Mouse (Mus musculus) ZHBTc4 (cell line): ENCODE measurements at regions not wholly inside any gene's neighbourhood (a gene's known extent, or its start where the extent isn't known, plus 50 kb on each side); places are given as distances from the start of the nearest gene placed in this dataset.
"Not testable (repeated sequence)": the region's sequence is repeated elsewhere in the genome, so short reads cannot be mapped to it uniquely, and the experiment has no call there.

Experiments used
- DNase-seq: peaks from one replicate; pipeline ENCODE4 v3.0.0-alpha.2; 2011; ENCODE audit warnings: low read depth, low spot score

DNA sequence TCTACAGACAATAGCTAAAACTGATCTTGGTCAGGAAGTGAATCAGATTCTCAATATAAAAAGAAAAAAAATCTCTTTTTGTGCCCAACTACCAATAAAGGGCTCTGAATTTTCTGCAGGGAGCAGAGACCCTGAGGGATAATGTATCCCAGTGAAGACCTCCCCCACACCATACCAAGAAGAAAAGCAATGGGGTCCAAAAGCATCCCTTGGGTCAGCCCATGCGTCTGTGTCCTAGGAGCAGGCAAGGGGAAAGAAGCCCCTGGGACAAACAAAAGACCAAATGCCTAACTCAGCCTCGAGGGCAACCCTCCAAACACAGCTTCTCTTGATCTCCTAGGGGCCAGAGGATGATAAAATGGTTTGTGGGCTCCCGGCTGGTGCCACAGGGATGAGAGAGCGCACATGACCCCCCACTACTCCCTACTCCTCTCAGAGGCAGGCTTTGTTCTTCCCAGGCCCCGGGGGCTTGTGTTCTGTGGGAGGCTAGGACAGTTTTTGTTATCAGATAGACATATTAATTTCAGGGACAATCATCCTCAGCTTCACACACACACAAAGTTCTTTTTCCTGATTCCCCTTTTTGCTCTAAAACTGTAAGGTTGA is 172.0 kb upstream of the Slc25a13 start:
- no peak for DNase-seq

DNA sequence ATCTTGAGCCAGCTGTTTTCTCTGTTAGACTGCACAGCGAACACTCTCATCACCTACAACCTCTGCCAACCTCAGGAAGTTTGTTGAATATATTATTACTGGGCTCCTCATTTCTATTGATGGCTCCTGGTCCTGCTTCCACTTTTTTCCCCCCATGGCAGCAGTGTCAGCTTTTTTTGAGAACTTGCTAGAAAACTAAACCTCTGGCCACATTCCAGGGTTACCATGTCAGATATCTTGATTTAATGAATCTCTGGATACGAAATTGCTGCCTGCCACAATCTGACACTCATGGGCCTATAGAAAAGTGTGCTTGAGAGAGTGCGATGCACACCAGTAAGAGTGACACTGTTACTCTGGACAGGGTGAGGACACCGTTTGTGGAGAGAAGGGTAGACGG is 170.6 kb upstream of the Slc25a13 start:
- no peak for DNase-seq

- no peak for DNase-seq
Observed at GRCm38 (mm10) chr6:6384971-6385370, 168.0 kb upstream of the Slc25a13 start.

GRCm38 (mm10) chr6:6384441-6384840 is 167.5 kb upstream of the Slc25a13 start:
- no peak for DNase-seq

- DNase-seq, result no peak
Observed at GRCm38 (mm10) chr6:6372421-6372820, 155.4 kb upstream of the Slc25a13 start.

GRCm38 (mm10) chr6:6371444-6372093 is 154.6 kb upstream of the Slc25a13 start:
- DNase-seq, result no peak

GRCm38 (mm10) chr6:6364037-6364436 is 147.1 kb upstream of the Slc25a13 start:
- DNase-seq, result no peak

DNA sequence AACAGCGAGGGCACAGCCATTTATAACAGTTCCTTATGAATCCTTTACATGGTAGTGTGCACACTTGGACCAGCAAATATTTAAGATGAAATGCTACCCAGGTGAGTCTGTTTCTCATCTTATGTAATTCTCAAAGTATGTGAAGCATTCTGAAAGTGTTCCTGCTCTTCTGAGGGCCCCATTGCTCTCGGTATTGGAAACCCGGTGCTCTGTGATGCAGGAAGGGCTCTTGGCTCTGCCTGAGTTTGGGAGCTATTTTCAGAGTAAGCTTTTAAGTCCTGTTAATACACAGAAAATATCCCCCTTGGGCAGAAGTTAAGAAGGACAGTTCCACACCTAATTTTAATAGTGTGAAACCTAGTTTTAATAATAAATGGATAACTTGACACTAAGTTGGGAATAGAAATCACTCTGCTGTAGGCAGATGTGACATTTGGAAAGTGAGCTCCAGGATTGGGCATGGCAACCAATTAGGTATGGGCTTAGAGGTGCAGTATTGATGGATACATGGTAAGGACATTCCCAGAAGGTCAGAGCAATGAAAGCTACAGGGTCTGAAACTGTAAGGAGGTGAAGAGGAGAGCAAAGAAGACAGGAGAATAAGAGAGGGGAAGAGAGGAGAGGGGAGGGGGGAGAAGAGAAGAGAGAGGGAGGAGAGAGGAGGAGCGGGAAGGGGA is 145.8 kb upstream of the Slc25a13 start:
- DNase-seq, result no peak

GRCm38 (mm10) chr6:6361181-6361580 is 144.2 kb upstream of the Slc25a13 start:
- not testable (repeated sequence) for DNase-seq

DNA sequence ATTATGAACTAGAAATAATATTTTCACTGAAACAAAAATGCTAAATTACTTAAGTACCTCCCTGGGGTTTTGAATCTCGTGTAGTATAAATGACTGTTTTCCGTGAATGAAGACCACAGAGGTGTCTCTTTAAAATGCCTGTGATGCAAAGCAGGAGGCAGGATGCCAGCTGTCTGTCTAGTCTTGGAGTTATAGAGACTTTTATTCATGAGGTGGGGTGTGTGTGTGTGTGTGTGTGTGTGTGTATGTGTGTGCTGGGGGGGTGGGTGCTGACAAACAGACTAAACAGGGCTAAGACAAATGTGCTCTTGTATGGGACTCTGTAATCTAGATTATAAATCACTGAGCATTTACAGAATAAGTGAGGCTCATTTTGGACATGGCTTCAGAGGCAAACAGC is 140.5 kb upstream of the Slc25a13 start:
- DNase-seq, result no peak

DNA sequence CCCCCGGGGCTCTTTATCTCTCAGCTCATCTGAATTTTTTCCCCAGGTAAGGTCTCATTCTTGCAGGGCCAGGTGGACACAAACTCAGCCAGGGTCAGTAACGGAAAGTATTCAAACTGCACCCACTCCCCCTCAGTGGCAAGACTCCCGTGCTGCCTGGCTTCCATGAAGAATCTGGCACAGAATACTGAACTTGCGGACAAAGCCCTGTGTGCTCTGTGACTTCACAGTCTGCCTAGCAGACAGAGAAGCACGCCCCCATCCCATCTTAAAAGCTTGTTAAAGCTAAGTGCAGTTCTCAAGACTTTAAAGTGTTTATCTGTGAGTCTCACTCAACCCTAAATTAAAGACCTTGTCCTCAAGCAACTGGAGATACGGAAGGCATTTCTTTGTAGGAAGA is 140.0 kb upstream of the Slc25a13 start:
- no peak for DNase-seq

DNA sequence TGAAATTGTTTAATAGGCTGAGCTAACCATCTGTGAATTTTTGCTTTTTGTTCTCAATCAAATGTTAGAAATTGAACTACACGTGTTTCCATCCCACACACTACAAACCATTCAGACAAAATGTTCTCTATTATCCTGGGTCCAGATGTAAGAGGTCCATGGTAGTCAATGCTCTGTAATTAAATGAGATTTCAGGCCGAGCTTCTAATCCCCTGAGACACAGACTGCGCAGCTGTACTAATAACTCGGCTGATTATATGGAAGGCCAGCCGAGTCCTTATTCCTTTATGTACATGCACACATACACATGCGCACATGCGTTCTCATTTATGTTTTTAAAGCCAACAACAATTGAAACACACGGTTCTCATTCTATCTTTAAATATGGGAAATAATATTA is 118.3 kb upstream of the Slc25a13 start:
- no peak for DNase-seq

- no peak for DNase-seq
Observed at GRCm38 (mm10) chr6:6330271-6330670, 113.3 kb upstream of the Slc25a13 start.

DNA sequence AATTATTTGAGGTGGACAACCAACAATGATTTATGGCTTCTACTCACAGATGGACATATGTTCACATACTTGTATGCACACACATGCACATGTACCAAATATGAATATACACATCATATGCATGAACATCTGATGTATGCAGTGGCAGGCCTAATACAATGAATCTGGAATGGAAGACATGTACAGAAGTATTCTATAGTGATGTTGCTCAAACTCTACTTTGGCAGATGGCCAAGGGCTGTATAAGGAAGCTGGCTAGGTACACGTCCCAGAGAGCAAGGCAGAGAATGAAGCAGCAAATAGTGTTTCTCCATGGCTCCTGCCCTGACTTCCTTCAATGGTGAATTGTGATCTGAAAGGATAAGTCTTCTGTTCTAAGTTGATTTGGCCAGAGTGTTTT is 108.5 kb upstream of the Slc25a13 start:
- no peak for DNase-seq

DNA sequence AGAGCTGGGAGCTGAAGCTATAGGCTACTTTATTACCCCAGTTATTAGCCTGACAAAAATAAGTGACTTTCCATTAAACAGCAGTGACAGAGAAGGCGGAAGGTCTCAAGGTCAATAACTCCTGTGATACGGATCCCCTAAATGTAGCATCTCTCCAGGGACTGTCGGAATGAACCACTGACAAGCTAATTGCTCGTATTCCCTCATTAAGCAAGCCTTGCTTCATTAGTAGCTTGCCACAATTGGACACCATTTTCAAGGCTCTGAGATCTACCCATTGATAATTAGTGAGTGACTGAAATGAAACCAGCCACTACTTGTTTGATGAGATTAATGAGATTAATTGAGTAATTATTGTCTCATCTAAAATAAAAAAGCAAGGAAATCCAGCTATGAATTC is 99.8 kb upstream of the Slc25a13 start:
- DNase-seq, result no peak

DNA sequence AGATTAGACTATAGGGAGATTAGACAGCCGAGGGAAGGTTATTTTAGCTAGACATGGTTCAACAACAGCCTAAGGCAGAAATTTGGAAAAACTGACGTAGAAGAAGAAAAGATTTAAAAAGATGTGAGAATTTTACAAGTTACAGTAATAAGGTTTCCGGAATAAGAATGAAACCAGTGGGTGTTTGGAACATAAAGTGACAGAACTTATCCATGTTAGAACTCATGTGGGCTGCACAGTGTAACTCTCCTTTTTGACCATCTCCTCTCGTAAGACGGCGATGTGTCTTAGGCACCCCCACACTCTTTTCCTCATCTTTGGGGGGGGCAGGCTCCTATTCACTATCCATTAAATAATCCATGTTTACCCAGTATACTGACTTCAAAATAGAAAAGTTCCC is 96.2 kb upstream of the Slc25a13 start:
- no peak for DNase-seq

DNA sequence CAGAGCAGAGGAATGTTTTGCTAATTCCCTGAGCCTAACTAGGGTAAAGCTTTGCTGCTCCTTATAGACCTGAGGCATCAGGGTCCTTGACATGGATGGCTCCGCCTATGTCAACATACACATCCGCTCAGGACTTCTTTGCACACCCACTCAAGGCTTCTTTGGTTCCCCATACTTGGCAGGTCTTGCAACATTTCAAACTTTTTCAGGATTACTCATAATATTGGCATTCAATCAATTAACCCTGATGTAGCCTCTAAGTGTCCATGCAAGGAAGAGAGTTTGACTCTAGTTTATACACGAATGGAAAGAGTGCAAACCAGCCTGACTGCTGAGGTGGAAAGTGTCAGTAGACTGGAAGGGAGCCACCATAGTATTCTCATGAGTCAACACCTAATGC is 93.2 kb upstream of the Slc25a13 start:
- DNase-seq, result no peak

DNA sequence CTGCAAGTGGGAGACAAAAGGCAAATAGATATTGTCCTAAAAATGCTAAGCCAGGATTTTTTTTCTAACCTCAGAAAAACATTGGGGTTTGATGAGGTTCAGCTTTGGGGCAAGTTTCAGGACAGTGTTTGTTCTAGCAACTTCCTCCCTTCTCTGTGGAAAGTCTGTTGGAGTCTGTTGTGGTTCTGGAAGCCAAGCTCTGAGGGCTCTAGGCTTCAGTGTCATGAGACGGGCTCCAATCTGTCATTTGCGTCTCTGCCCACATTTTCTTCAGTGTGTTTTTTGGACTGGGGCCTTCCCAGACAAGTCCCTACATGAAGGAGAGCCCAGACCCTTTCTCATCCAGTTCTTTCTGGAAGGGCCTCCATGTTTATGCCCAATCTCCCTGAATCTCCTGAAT is 90.6 kb upstream of the Slc25a13 start:
- no peak for DNase-seq

DNA sequence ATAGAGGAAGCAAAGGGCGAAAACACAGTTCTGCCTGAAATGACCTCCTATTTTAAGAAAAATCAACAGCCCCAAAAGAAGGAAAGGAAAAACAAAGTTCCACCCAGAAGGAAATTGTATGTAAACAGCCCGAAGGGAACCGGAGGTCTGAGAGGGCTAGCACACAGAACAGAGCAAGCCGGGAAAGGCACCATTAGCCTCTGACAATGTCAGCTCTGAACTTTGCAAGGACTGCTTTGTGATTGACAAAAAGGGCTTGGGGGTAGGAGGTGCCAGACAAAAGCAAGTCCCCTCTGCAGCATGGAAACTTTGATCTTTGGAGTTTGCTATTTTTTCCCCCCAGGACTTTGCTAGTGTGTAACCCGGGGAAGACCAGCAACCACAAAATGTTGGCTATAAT is 86.8 kb upstream of the Slc25a13 start:
- DNase-seq, result peak; percentile 22

DNA sequence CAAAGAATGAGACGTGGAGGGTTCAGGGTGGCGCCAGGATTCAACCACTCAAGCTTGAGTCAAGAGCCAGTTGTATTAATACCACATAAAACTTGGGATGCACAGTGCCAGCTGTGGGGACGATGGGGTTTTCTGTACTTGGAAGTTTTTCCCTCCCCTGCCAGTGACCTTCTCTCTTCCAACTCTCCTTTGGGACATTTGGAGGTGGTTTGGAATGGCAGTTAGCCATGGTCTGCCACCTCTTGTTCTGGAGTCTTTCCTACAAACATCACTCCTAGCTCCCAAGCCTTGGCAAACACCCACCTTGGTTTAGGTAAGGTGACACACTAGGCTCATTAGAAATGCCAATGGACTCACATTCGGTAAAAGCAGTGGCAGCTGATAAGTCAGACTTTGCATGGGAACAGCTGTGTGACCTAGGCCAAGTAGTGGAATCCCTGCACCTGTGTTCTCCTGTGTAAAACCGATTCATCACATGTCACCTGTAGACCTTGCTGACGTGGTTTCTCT is 84.1 kb upstream of the Slc25a13 start:
- DNase-seq, result no peak

DNA sequence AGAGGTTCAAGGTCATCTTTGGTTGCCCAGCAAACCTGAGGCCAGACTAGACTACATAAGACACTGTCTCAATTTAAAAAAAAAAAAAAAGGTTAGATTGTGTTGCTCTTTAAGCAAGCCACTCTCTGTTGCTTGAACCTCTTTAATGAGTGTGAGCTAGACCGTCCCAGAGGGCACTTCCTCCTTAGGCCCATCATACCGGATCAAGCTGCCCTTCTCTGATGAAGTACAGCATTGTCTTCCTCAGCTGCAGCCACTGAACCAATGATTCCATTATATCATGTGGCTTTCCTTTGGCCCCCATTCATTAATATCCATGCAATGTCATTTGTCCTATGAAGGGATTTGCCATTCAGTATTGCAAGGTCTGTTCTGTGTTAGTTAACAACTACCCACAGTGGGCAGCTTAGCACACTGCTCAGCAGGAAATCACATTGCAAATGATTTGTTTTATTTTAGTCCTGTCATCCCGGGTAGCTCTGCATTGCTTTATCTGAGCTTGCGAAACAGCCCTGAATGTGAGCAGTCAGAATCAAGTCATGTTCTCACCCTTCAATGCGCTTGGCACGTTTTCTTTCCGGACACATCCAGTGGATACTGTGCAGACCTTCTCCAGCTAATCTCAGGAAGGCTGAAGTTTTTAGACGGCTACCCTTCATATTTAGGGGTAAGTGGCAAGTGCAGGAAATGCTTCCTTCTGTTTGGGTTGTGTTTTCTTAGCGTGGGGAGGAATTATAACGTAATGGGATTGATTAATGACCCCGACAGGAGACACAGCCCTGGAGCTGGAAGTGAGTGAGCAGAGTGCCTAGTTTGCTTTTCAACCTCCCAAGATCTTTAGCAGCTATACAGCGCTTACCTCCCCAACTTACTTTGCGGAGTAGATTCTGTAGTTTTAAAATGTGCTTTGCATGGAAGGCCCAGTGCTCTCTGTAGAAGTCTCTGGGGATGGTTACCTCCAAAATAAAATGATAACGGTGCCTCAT is 82.2 kb upstream of the Slc25a13 start:
- DNase-seq, result no peak

- peak; percentile 16 for DNase-seq
Observed at GRCm38 (mm10) chr6:6295551-6295950, 78.6 kb upstream of the Slc25a13 start.
